Mouse (Mus musculus) neural tube, embryonic 13.5 days (tissue): ENCODE measurements at regions not wholly inside any gene's neighbourhood (a gene's known extent, or its start where the extent isn't known, plus 50 kb on each side); places are given as distances from the start of the nearest gene placed in this dataset.

Experiments
- ATAC-seq: fragments of 200-750 bp; cut with Nextera tagmentation; 2 replicates; pipeline ENCODE4 v1.8.0; 2017; ENCODE audit warnings: low read depth, mild to moderate bottlenecking, moderate TSS enrichment, moderate library complexity
- H3K27ac ChIP-seq: fragments of 300-500 bp; sonication (generic); replicated peaks from 2 replicates; pipeline ENCODE4 v1.5.1; 2015; ENCODE audit warnings: moderate library complexity, mild to moderate bottlenecking, inconsistent platforms
- H3K27me3 ChIP-seq: fragments of 300-500 bp; sonication (generic); 2 replicates; pipeline ENCODE4 v1.6.1; 2015; ENCODE audit warnings: mild to moderate bottlenecking, inconsistent platforms
- H3K36me3 ChIP-seq: fragments of 300-500 bp; sonication (generic); 2 replicates; pipeline ENCODE4 v1.6.1; 2015; ENCODE audit warnings: mild to moderate bottlenecking, inconsistent platforms
- H3K4me1 ChIP-seq: fragments of 300-500 bp; sonication (generic); replicated peaks from 2 replicates; pipeline ENCODE4 v1.6.1; 2015; ENCODE audit warnings: inconsistent platforms
- H3K4me2 ChIP-seq: fragments of 300-500 bp; sonication (generic); 2 replicates; pipeline ENCODE4 v1.6.1; 2015; ENCODE audit warnings: inconsistent platforms, mild to moderate bottlenecking, moderate library complexity
- H3K4me3 ChIP-seq: fragments of 300-500 bp; sonication (generic); 2 replicates; pipeline ENCODE4 v1.5.1; 2015; ENCODE audit warnings: mild to moderate bottlenecking, inconsistent platforms
- H3K9ac ChIP-seq: fragments of 300-500 bp; sonication (generic); 2 replicates; pipeline ENCODE4 v1.6.1; 2015; ENCODE audit warnings: moderate library complexity, mild to moderate bottlenecking, inconsistent platforms
- H3K9me3 ChIP-seq: fragments of 300-500 bp; sonication (generic); 2 replicates; pipeline ENCODE4 v1.6.1; 2016; ENCODE audit warnings: inconsistent platforms
- WGBS: fragments of 180-500 bp; shearing (Covaris S2); methylation state at CpG from one replicate; pipeline ENCODE4 v1.1.7; 2015; 5-methylcytosine and 5-hydroxymethylcytosine counted together

DNA sequence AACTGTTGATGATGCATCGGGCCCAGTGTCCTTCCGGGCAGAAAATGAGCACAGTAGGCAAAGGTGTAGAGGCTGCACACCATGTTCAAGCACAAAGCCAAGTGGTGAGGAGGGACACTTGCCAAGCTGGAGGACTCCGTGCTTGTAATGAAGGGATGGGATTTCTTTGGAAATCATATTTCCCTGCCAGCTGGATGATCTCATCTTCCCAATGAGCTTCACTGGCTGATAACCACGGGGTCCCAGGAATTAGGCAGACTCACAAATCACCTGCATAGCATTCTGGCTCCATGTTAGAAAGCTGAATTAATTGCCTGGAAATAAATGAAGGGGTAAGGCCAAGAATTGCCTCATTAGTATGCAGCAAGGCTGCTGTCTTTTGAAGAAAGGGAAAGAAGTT lies 435.4 kb downstream of the Gxylt1 start:
- peak; percentile 61; the same call in 1 of the 2 replicates for ATAC-seq
- H3K4me1 ChIP-seq, result peaks cover 11% of the 10 kb centered on the region
- H3K27me3 ChIP-seq, result no peaks in the 10 kb centered on the region
- H3K36me3 ChIP-seq, result no peaks in the 10 kb centered on the region
- H3K4me2 ChIP-seq, result no peak overlapping the region
- H3K27ac ChIP-seq, result peak overlapping the region; percentile 59
- no peaks in the 10 kb centered on the region for H3K9me3 ChIP-seq
- no peak overlapping the region for H3K4me3 ChIP-seq
- H3K9ac ChIP-seq, result no peak overlapping the region
- WGBS, result 44% methylated on average over 4 of the region's 4 CpGs

DNA sequence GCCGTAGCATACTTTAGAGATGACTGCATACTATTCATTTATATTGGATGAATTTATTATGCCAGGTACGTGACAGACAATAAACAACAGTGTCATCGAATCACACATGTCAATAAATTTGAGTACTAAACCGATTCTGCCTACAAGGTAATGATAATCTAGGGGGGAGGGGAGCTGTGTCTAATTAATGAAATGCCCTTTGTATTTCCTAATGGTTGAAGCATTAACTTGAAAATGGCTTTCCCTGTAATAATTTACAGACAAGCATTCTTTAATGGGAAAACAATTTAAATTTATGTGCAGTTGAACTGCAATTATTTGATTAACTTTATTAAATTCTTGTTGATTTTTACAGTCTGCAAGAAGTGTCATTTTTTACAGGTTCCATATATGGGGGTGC lies 429.5 kb downstream of the Pdzrn4 start:
- ATAC-seq, result no peak
- Histone ChIP-seq H3K9ac (no peak overlapping the region), H3K27me3 (no peaks in the 10 kb centered on the region), H3K4me3 (no peak overlapping the region), H3K36me3 (no peaks in the 10 kb centered on the region), H3K4me2 (no peak overlapping the region), H3K27ac (0 out of 2 replicates have a peak overlapping the region, but pooled peaks have one; percentile 54), H3K9me3 (no peaks in the 10 kb centered on the region), H3K4me1 (0 out of 2 replicates have a peak, but pooled peaks cover 5% of the 10 kb centered on the region)
- 50% methylated on average over 4 of the region's 4 CpGs for WGBS
